8 mouse cellular contexts compared by ENCODE assay signal in genomic region chr11:69364910-69365309, GRCm38 (mm10). TPM values are rescaled to one million over a fixed set of nuclear protein-coding genes. Genes with fewer than 3 reads are reported as not detected.
DNase-seq lines count a peak whose midpoint lies in the region; ATAC-seq and TF ChIP-seq lines count a peak whose summit lies in the region.

No protein-coding gene starts in this region.

- peak overlapping the region; percentile 64 for H3K9ac ChIP-seq in hindbrain, embryonic 14.5 days
- H3K9ac ChIP-seq in lung, embryonic 15.5 days, result 0 out of 2 replicates have a peak overlapping the region, but pooled peaks have one; percentile 59

- H3K9me3 ChIP-seq in hindbrain, embryonic 14.5 days (ENCODE audit: control insufficient read depth, low read length), result no peaks in the 10 kb centered on the region
- H3K9me3 ChIP-seq in lung, embryonic 15.5 days, result no peaks in the 10 kb centered on the region

- H3K4me3 ChIP-seq in cortical plate, adult 2 months (ENCODE audit: insufficient read depth, low read length), result no peak overlapping the region
- peak overlapping the region; percentile 4; the same call in 1 of the 2 replicates for H3K4me3 ChIP-seq in hindbrain, embryonic 14.5 days (replicated peaks; ENCODE audit: low read length)
- H3K4me3 ChIP-seq in lung, embryonic 15.5 days, result peak overlapping the region; percentile 87

- no peak for TF ChIP-seq POLR2A in cortical plate, adult 2 months (IDR thresholded peaks at IDR 0.05; ENCODE audit: extremely low read depth, insufficient read depth, low read length)

- peaks cover 46% of the 10 kb centered on the region for H3K36me3 ChIP-seq in hindbrain, embryonic 14.5 days (replicated peaks; ENCODE audit: control insufficient read depth, insufficient read depth)
- peaks cover 43% of the 10 kb centered on the region for H3K36me3 ChIP-seq in lung, embryonic 15.5 days

- ATAC-seq in hindbrain, embryonic 14.5 days (ENCODE audit: low FRiP score), result peak; percentile 49
- peak; percentile 61 for ATAC-seq in lung, embryonic 15.5 days (ENCODE audit: borderline replicate concordance, extremely low read depth, low FRiP score, low TSS enrichment)

- peak; percentile 96 to 98 for DNase-seq in adrenal gland, adult (ENCODE audit: inconsistent age in 2 of 2, low spot score in 1 of 2)
- DNase-seq in gastrocnemius, adult 8-10 months (ENCODE audit: low spot score in 2 of 2), result peak; percentile 92 to 95
- peak; percentile 74 for DNase-seq in hindbrain, embryonic 14.5 days (ENCODE audit: low spot score)
- DNase-seq in layer of hippocampus, postnatal 14 days (ENCODE audit: low spot score in 2 of 2), result peak; percentile 92 to 94
- DNase-seq in ovary, postnatal 14 days (ENCODE audit: low spot score), result peak; percentile 97
- peak; percentile 95 for DNase-seq in urinary bladder, postnatal 14 days (ENCODE audit: low spot score)

- H3K27me3 ChIP-seq in hindbrain, embryonic 14.5 days (ENCODE audit: control insufficient read depth, insufficient read depth, low read length), result no peaks in the 10 kb centered on the region
- H3K27me3 ChIP-seq in lung, embryonic 15.5 days, result no peaks in the 10 kb centered on the region

- WGBS in hindbrain, embryonic 14.5 days, result 2% methylated on average over 6 of the region's 6 CpGs
- WGBS in lung, embryonic 15.5 days, result 1% methylated on average over 6 of the region's 6 CpGs

- H3K27ac ChIP-seq in cortical plate, adult 2 months (ENCODE audit: insufficient read depth, low read length), result peak overlapping the region; percentile 93; the same call in 1 of the 2 replicates
- H3K27ac ChIP-seq in hindbrain, embryonic 14.5 days, result peak overlapping the region; percentile 100
- peak overlapping the region; percentile 100 for H3K27ac ChIP-seq in lung, embryonic 15.5 days

- no peak for TF ChIP-seq CTCF in cortical plate, adult 2 months (IDR thresholded peaks at IDR 0.05; ENCODE audit: extremely low read depth, insufficient read depth, low read length)

- peaks cover 12% of the 10 kb centered on the region for H3K4me1 ChIP-seq in cortical plate, adult 2 months (ENCODE audit: control insufficient read depth, insufficient read depth, low read length)
- peaks cover 32% of the 10 kb centered on the region for H3K4me1 ChIP-seq in hindbrain, embryonic 14.5 days (replicated peaks; ENCODE audit: control insufficient read depth, insufficient read depth, low read length)
- H3K4me1 ChIP-seq in lung, embryonic 15.5 days, result peaks cover 47% of the 10 kb centered on the region

- peak overlapping the region; percentile 97 for H3K4me2 ChIP-seq in hindbrain, embryonic 14.5 days (replicated peaks)
- peak overlapping the region; percentile 83 for H3K4me2 ChIP-seq in lung, embryonic 15.5 days

RNA-seq across cellular contexts. Expression of gene Chd3, which starts 4.3 kb away (rescaled TPM):
- polyA plus RNA-seq in cortical plate, adult 2 months (2012; rRNA removed), result 242 and 274 TPM in 2 replicates
- 1 to 10 TPM; 4.2 to 9.0 (median 5.5) TPM for total RNA-seq in gastrocnemius, adult 8-10 months (2022)
- polyA plus RNA-seq in hindbrain, embryonic 14.5 days (2014; fragmentation: Nextera tagmentation; extraction: Ambion mirVana), result 67.5 and 76.6 TPM in 2 replicates
- total RNA-seq in layer of hippocampus, postnatal 14 days (2021), result 100 to 1,000 TPM; 519 to 534 TPM
- 56.7 and 59.4 TPM in 2 replicates for polyA plus RNA-seq in lung, embryonic 15.5 days (2015; fragmentation: Nextera tagmentation; extraction: Ambion mirVana)

RNA-seq across cellular contexts. Expression of gene Rnf227, which starts 24.6 kb away (rescaled TPM):
- polyA plus RNA-seq in cortical plate, adult 2 months (2012; rRNA removed), result 142 and 144 TPM in 2 replicates
- under 1 TPM in 1 of 4 experiments, not detected in 3; 0.22 TPM for total RNA-seq in gastrocnemius, adult 8-10 months (2022)
- 224 and 231 TPM in 2 replicates for polyA plus RNA-seq in hindbrain, embryonic 14.5 days (2014; fragmentation: Nextera tagmentation; extraction: Ambion mirVana)
- 10 to 100 TPM; 71.7 to 76.9 TPM for total RNA-seq in layer of hippocampus, postnatal 14 days (2021)
- polyA plus RNA-seq in lung, embryonic 15.5 days (2015; fragmentation: Nextera tagmentation; extraction: Ambion mirVana), result 12.0 and 14.8 TPM in 2 replicates

RNA-seq across cellular contexts. Expression of gene Naa38, which starts 30.4 kb away (rescaled TPM):
- 215 and 222 TPM in 2 replicates for polyA plus RNA-seq in cortical plate, adult 2 months (2012; rRNA removed)
- 10 to 100 TPM; 73.2 to 78.1 (median 75.7) TPM for total RNA-seq in gastrocnemius, adult 8-10 months (2022)
- 117 and 130 TPM in 2 replicates for polyA plus RNA-seq in hindbrain, embryonic 14.5 days (2014; fragmentation: Nextera tagmentation; extraction: Ambion mirVana)
- total RNA-seq in layer of hippocampus, postnatal 14 days (2021), result 100 to 1,000 TPM in 1 of 2 experiments, 10 to 100 TPM in 1; 99.3 to 111 TPM
- 151 and 168 TPM in 2 replicates for polyA plus RNA-seq in lung, embryonic 15.5 days (2015; fragmentation: Nextera tagmentation; extraction: Ambion mirVana)

RNA-seq across cellular contexts. Expression of gene Cyb5d1, which starts 30.5 kb away (rescaled TPM):
- polyA plus RNA-seq in cortical plate, adult 2 months (2012; rRNA removed), result 34.3 and 35.6 TPM in 2 replicates
- total RNA-seq in gastrocnemius, adult 8-10 months (2022), result 10 to 100 TPM; 33.2 to 38.0 (median 36.7) TPM
- 23.9 and 26.7 TPM in 2 replicates for polyA plus RNA-seq in hindbrain, embryonic 14.5 days (2014; fragmentation: Nextera tagmentation; extraction: Ambion mirVana)
- 10 to 100 TPM; 36.0 to 39.7 TPM for total RNA-seq in layer of hippocampus, postnatal 14 days (2021)
- polyA plus RNA-seq in lung, embryonic 15.5 days (2015; fragmentation: Nextera tagmentation; extraction: Ambion mirVana), result 28.4 and 31.5 TPM in 2 replicates

RNA-seq across cellular contexts. Expression of gene Tmem88, which starts 33.1 kb away (rescaled TPM):
- 6.5 and 6.8 TPM in 2 replicates for polyA plus RNA-seq in cortical plate, adult 2 months (2012; rRNA removed)
- total RNA-seq in gastrocnemius, adult 8-10 months (2022), result 1 to 10 TPM; 4.1 to 4.6 (median 4.1) TPM
- polyA plus RNA-seq in hindbrain, embryonic 14.5 days (2014; fragmentation: Nextera tagmentation; extraction: Ambion mirVana), result 5.4 and 7.7 TPM in 2 replicates
- 1 to 10 TPM; 2.1 to 2.3 TPM for total RNA-seq in layer of hippocampus, postnatal 14 days (2021)
- polyA plus RNA-seq in lung, embryonic 15.5 days (2015; fragmentation: Nextera tagmentation; extraction: Ambion mirVana), result 46.7 and 49.8 TPM in 2 replicates
